Mouse (Mus musculus): Measurements from ENCODE around the gene Gm28308. TPM values are rescaled to one million over a fixed set of nuclear protein-coding genes. Genes with fewer than 3 reads are reported as not detected.

Gene Gm28308
- polyA plus RNA-seq, 1 experiment from 2014 or later, result not detected

- Histone ChIP-seq H3K27me3 (replicated peaks) (peaks cover 95% of the 10 kb centered on the region), H3K4me3 (no peak overlapping the region; the same call in 1 of the 2 replicates), H3K36me3 (no peaks in the 10 kb centered on the region), H3K9me3 (no peaks in the 10 kb centered on the region), H3K9ac (no peak overlapping the region), H3K4me1 (peaks cover 6% of the 10 kb centered on the region), H3K27ac (replicated peaks) (no peak overlapping the region), H3K4me2 (no peak overlapping the region)
- no peak for ATAC-seq (ENCODE audit: extremely low read depth, insufficient number of reproducible peaks, low FRiP score, low TSS enrichment)
- WGBS, result 2% methylated on average over 35 of the region's 35 CpGs
Observed at GRCm38 (mm10) chr6:52252775-52253376, 39.7 kb upstream of the Gm28308 start.

- 3% methylated on average over 24 of the region's 24 CpGs for WGBS
- Histone ChIP-seq H3K9me3 (no peaks in the 10 kb centered on the region), H3K4me2 (no peak overlapping the region), H3K9ac (no peak overlapping the region), H3K4me1 (peaks cover 6% of the 10 kb centered on the region), H3K36me3 (no peaks in the 10 kb centered on the region), H3K27ac (replicated peaks) (no peak overlapping the region), H3K4me3 (no peak overlapping the region), H3K27me3 (replicated peaks) (peaks cover 97% of the 10 kb centered on the region)
- no peak for ATAC-seq (ENCODE audit: extremely low read depth, insufficient number of reproducible peaks, low FRiP score, low TSS enrichment)
Observed at GRCm38 (mm10) chr6:52252016-52252774, 39.1 kb upstream of the Gm28308 start.

- no peak for ATAC-seq (ENCODE audit: extremely low read depth, insufficient number of reproducible peaks, low FRiP score, low TSS enrichment)
- 10% methylated on average over 7 of the region's 7 CpGs for WGBS
- Histone ChIP-seq H3K4me2 (no peak overlapping the region), H3K27me3 (replicated peaks) (peaks cover 98% of the 10 kb centered on the region), H3K4me1 (peaks cover 6% of the 10 kb centered on the region), H3K36me3 (no peaks in the 10 kb centered on the region), H3K4me3 (no peak overlapping the region), H3K27ac (replicated peaks) (no peak overlapping the region), H3K9ac (no peak overlapping the region), H3K9me3 (no peaks in the 10 kb centered on the region)
Observed at GRCm38 (mm10) chr6:52251177-52251879, 38.2 kb upstream of the Gm28308 start.

- Histone ChIP-seq H3K9me3 (no peaks in the 10 kb centered on the region), H3K4me1 (peaks cover 11% of the 10 kb centered on the region), H3K27ac (replicated peaks) (no peak overlapping the region), H3K27me3 (replicated peaks) (peaks cover 99% of the 10 kb centered on the region), H3K4me3 (no peak overlapping the region), H3K9ac (no peak overlapping the region), H3K4me2 (no peak overlapping the region), H3K36me3 (no peaks in the 10 kb centered on the region)
- WGBS, result 2% methylated on average over 4 of the region's 4 CpGs
- ATAC-seq (ENCODE audit: extremely low read depth, insufficient number of reproducible peaks, low FRiP score, low TSS enrichment), result no peak
Observed at GRCm38 (mm10) chr6:52249826-52250225, 36.7 kb upstream of the Gm28308 start.

- under 1% methylated on average over 16 of the region's 16 CpGs for WGBS
- H3K27ac ChIP-seq (replicated peaks), result no peak overlapping the region
- H3K4me2 ChIP-seq, result peak overlapping the region; percentile 2; the same call in 1 of the 2 replicates
- ATAC-seq (ENCODE audit: extremely low read depth, insufficient number of reproducible peaks, low FRiP score, low TSS enrichment), result no peak
- H3K9ac ChIP-seq, result no peak overlapping the region
- peaks cover 99% of the 10 kb centered on the region for H3K27me3 ChIP-seq (replicated peaks)
- H3K4me1 ChIP-seq, result peaks cover 12% of the 10 kb centered on the region
- H3K36me3 ChIP-seq, result no peaks in the 10 kb centered on the region
- H3K4me3 ChIP-seq, result 0 out of 2 replicates have a peak overlapping the region, but pooled peaks have one; percentile 1
- no peaks in the 10 kb centered on the region for H3K9me3 ChIP-seq
Observed at GRCm38 (mm10) chr6:52249415-52249738, 36.2 kb upstream of the Gm28308 start.

DNA sequence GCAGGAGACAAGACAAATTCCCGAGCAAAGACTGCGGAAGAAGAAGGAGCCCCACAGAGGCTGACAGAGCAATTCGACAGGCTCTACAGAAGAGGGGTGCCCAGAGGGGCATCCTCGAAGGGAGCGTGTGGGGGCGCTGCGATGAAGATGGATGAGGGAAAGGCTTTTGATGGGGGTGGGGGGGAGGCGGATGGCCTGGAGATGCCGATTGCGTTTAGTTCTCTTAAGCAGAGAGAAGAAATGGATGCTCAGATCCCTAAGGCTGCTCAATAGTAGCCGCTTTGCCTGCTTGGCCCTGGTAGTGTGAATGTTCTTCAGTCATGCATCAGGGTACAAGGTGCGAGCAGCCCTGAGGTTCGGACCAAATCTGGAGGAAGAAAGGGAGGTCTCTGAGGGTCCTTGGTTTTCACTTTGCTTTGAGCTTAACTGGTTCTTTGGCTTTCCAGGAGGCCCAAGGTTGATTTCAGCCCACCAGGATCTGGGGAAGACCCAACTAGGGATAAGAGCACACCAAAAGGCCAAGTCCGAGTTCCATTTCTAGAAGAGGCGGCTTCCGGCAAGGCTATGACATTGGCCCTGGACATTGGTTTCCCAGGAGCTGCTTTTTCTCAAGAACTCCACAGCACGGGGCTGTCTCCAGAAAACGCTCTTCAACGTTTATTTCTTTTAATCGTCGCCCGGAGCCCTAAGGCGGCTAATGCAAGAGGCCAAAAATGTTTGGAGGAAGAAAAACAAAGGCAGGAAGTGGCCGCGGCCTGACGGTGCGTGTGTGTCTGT is 35.7 kb upstream of the Gm28308 start:
- 0 out of 2 replicates have a peak overlapping the region, but pooled peaks have one; percentile 1 for H3K4me3 ChIP-seq
- no peaks in the 10 kb centered on the region for H3K36me3 ChIP-seq
- WGBS, result 1% methylated on average over 27 of the region's 27 CpGs
- H3K9ac ChIP-seq, result no peak overlapping the region
- no peaks in the 10 kb centered on the region for H3K9me3 ChIP-seq
- no peak for ATAC-seq (ENCODE audit: extremely low read depth, insufficient number of reproducible peaks, low FRiP score, low TSS enrichment)
- H3K27ac ChIP-seq (replicated peaks), result no peak overlapping the region
- H3K4me1 ChIP-seq, result peaks cover 12% of the 10 kb centered on the region
- H3K27me3 ChIP-seq (replicated peaks), result peaks cover 99% of the 10 kb centered on the region
- H3K4me2 ChIP-seq, result peak overlapping the region; percentile 2; the same call in 1 of the 2 replicates

- H3K4me2 ChIP-seq, result no peak overlapping the region
- H3K4me1 ChIP-seq, result peaks cover 6% of the 10 kb centered on the region; the same call in 1 of the 2 replicates
- no peak overlapping the region for H3K27ac ChIP-seq (replicated peaks)
- no peaks in the 10 kb centered on the region for H3K9me3 ChIP-seq
- no peaks in the 10 kb centered on the region for H3K36me3 ChIP-seq
- under 1% methylated on average over 23 of the region's 23 CpGs for WGBS
- peaks cover 99% of the 10 kb centered on the region for H3K27me3 ChIP-seq (replicated peaks)
- H3K4me3 ChIP-seq, result no peak overlapping the region
- H3K9ac ChIP-seq, result no peak overlapping the region
- ATAC-seq (ENCODE audit: extremely low read depth, insufficient number of reproducible peaks, low FRiP score, low TSS enrichment), result no peak
Observed at GRCm38 (mm10) chr6:52247766-52248637, 34.9 kb upstream of the Gm28308 start.

DNA sequence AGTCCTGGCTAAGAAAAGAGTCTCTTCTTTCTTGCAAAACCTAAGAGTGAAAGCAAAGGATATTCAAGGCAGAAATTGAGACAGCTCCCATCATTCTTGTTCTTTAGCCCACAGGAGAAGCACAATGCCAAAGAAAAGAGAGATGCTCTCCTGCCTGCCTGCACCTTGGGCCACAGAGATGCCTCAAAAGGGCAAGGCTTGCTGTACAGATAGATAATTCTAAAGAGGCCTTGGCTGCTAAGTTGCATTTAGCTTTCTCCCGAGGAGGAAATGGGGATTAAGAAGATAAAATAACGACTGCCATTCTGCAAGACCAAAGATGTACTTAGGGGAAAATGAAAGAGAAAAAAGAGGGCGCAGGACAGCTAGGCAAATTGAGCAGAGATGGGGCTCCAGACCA is 33.8 kb upstream of the Gm28308 start:
- Histone ChIP-seq H3K4me1 (peaks cover 6% of the 10 kb centered on the region; the same call in 1 of the 2 replicates), H3K4me3 (no peak overlapping the region), H3K9ac (no peak overlapping the region), H3K27me3 (replicated peaks) (peaks cover 99% of the 10 kb centered on the region), H3K36me3 (no peaks in the 10 kb centered on the region), H3K4me2 (no peak overlapping the region), H3K9me3 (no peaks in the 10 kb centered on the region), H3K27ac (replicated peaks) (no peak overlapping the region)
- WGBS, result 6% methylated on average over 3 of the region's 3 CpGs
- no peak for ATAC-seq (ENCODE audit: extremely low read depth, insufficient number of reproducible peaks, low FRiP score, low TSS enrichment)

GRCm38 (mm10) chr6:52246403-52246803 is 33.3 kb upstream of the Gm28308 start:
- Histone ChIP-seq H3K36me3 (no peaks in the 10 kb centered on the region), H3K27me3 (replicated peaks) (peaks cover 99% of the 10 kb centered on the region), H3K4me2 (no peak overlapping the region), H3K27ac (replicated peaks) (no peak overlapping the region), H3K9me3 (no peaks in the 10 kb centered on the region), H3K4me1 (peaks cover 6% of the 10 kb centered on the region; the same call in 1 of the 2 replicates), H3K9ac (no peak overlapping the region), H3K4me3 (peak overlapping the region; percentile 2; the same call in 1 of the 2 replicates)
- WGBS, result under 1% methylated on average over 26 of the region's 26 CpGs
- no peak for ATAC-seq (ENCODE audit: extremely low read depth, insufficient number of reproducible peaks, low FRiP score, low TSS enrichment)

- Histone ChIP-seq H3K9ac (no peak within 1 kb of the TSS), H3K4me1 (peaks cover 6% of the 10 kb centered on the region; the same call in 1 of the 2 replicates), H3K4me3 (peak within 1 kb of the TSS; percentile 32), H3K4me2 (peak within 1 kb of the TSS; percentile 37), H3K27ac (replicated peaks) (no peak within 1 kb of the TSS), H3K27me3 (replicated peaks) (peaks cover 99% of the 10 kb centered on the region), H3K9me3 (no peaks in the 10 kb centered on the region), H3K36me3 (no peaks in the 10 kb centered on the region)
- no peak for ATAC-seq (ENCODE audit: extremely low read depth, insufficient number of reproducible peaks, low FRiP score, low TSS enrichment)
- 2% methylated on average over 20 of the region's 20 CpGs for WGBS
Observed at GRCm38 (mm10) chr6:52245757-52246142, 32.6 kb upstream of the Gm28308 start, which contains the start of gene Hoxa11. Gene Hoxa11 (minus strand): TSS chr6:52245810.
